Comparison of ENCODE assay signal across 8 mouse cellular contexts in the genomic region with DNA sequence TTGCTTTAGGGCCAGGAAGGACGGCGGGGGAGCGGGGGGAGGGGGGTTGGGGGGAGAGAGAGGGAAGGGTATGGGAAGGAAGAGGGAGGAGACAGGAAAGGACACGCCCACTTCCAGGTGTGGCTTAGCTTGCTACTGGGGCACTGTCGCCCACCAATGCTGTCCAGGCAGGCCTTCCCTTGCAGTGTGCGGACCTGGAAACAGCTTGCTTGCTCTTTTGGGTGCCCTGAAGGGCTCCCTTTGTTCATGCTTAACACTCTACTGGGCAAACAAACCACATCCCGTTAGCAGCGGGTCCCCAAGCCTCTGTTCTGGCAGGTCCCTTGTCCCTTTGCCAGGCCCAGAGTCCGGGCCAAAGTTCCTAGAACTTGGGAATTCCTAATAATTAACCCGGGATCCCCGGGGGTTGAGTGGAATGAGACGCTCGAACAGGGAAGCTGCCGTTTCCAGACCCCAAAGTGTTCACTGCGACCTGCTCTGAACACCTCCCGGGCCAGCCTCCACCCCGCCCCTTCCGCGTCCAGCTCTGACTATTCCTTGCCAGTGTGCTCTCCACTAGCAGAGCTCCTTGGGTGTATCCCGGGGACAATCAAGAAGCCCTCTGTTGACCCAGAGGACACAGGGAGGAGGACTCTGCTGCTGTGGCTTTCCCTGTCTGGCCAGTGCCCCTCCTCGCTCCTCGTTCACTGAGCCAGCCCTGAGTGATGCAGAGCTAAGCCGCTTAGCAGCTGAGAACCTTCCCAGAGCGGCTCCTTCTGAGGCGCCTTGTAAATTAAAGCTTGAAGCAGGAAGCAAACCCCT. TPM values are rescaled to one million over a fixed set of nuclear protein-coding genes. Genes with fewer than 3 reads are reported as not detected.
DNase-seq lines count a peak whose midpoint lies in the region; ATAC-seq lines count a peak whose summit lies in the region.

No protein-coding gene starts in this region.

- H3K9me3 ChIP-seq in hindbrain, embryonic 10.5 days: no peaks in the 10 kb centered on the region
- H3K9me3 ChIP-seq in limb, embryonic 12.5 days: no peaks in the 10 kb centered on the region
- H3K9me3 ChIP-seq in midbrain, embryonic 13.5 days: no peaks in the 10 kb centered on the region

- ATAC-seq in limb, embryonic 12.5 days (ENCODE audit: insufficient number of reproducible peaks, insufficient read depth, low FRiP score, low TSS enrichment, low read depth): peak; percentile 41; the same call in 1 of the 2 replicates
- peak; percentile 66; the same call in 1 of the 2 replicates for ATAC-seq in midbrain, embryonic 13.5 days

- peak overlapping the region; percentile 60 for H3K4me2 ChIP-seq in limb, embryonic 12.5 days
- peak overlapping the region; percentile 50 for H3K4me2 ChIP-seq in midbrain, embryonic 13.5 days (replicated peaks)

- H3K27me3 ChIP-seq in hindbrain, embryonic 10.5 days (ENCODE audit: insufficient read depth, poor library complexity, severe bottlenecking): peaks cover 68% of the 10 kb centered on the region
- H3K27me3 ChIP-seq in limb, embryonic 12.5 days: peaks cover 5% of the 10 kb centered on the region; the same call in 1 of the 2 replicates
- H3K27me3 ChIP-seq in midbrain, embryonic 13.5 days: 0 out of 2 replicates have a peak, but pooled peaks cover 11% of the 10 kb centered on the region

- peak; percentile 43 for DNase-seq in adrenal gland, postnatal 14 days
- DNase-seq in adrenal gland, adult 18-20 months (ENCODE audit: low spot score in 2 of 2): no peak
- peak; percentile 79 for DNase-seq in embryo, embryonic 10.5 days (ENCODE audit: low spot score)
- peak; percentile 57 for DNase-seq in hindbrain, embryonic 10.5 days (ENCODE audit: low spot score)
- peak; percentile 63 to 68 for DNase-seq in thymus, postnatal 36 days
- no peak for DNase-seq in adrenal gland, postnatal 25 days

- peaks cover 48% of the 10 kb centered on the region for H3K4me1 ChIP-seq in hindbrain, embryonic 10.5 days (replicated peaks)
- peaks cover 55% of the 10 kb centered on the region for H3K4me1 ChIP-seq in limb, embryonic 12.5 days (replicated peaks)
- peaks cover 40% of the 10 kb centered on the region for H3K4me1 ChIP-seq in midbrain, embryonic 13.5 days (replicated peaks)

- H3K4me3 ChIP-seq in hindbrain, embryonic 10.5 days: peak overlapping the region; percentile 36
- peak overlapping the region; percentile 27 for H3K4me3 ChIP-seq in limb, embryonic 12.5 days (replicated peaks)
- peak overlapping the region; percentile 24 for H3K4me3 ChIP-seq in midbrain, embryonic 13.5 days (replicated peaks)

- H3K9ac ChIP-seq in limb, embryonic 12.5 days (replicated peaks): peak overlapping the region; percentile 52
- peak overlapping the region; percentile 61 for H3K9ac ChIP-seq in midbrain, embryonic 13.5 days (replicated peaks)

- peak overlapping the region; percentile 82 for H3K27ac ChIP-seq in hindbrain, embryonic 10.5 days
- H3K27ac ChIP-seq in limb, embryonic 12.5 days: peak overlapping the region; percentile 94
- peak overlapping the region; percentile 25; the same call in 1 of the 2 replicates for H3K27ac ChIP-seq in midbrain, embryonic 13.5 days

- WGBS in hindbrain, embryonic 10.5 days: 2% methylated on average over 25 of the region's 25 CpGs
- WGBS in limb, embryonic 12.5 days: 3% methylated on average over 22 of the region's 25 CpGs
- 3% methylated on average over 25 of the region's 25 CpGs for WGBS in midbrain, embryonic 13.5 days

- H3K36me3 ChIP-seq in hindbrain, embryonic 10.5 days: no peaks in the 10 kb centered on the region
- H3K36me3 ChIP-seq in limb, embryonic 12.5 days: no peaks in the 10 kb centered on the region
- no peaks in the 10 kb centered on the region for H3K36me3 ChIP-seq in midbrain, embryonic 13.5 days

RNA-seq across cellular contexts. Expression of gene Adnp, which starts 47.8 kb away (rescaled TPM):
- 48.9 and 51.8 TPM in 2 replicates for total RNA-seq in adrenal gland, postnatal 14 days (2021)
- 10 to 100 TPM; 40.2 to 47.3 TPM for total RNA-seq in adrenal gland, adult 18-20 months (2021)
- 2.3 and 2.7 TPM in 2 replicates for polyA plus RNA-seq in hindbrain, embryonic 10.5 days (2016; fragmentation: Nextera tagmentation; extraction: Ambion mirVana)
- 6.1 and 26.0 TPM in 2 replicates for polyA plus RNA-seq in limb, embryonic 12.5 days (2016; fragmentation: Nextera tagmentation; extraction: Ambion mirVana)
- 2.5 and 5.1 TPM in 2 replicates for polyA plus RNA-seq in midbrain, embryonic 13.5 days (2015; fragmentation: Nextera tagmentation; extraction: Ambion mirVana)
- 61.3 and 81.5 TPM in 2 replicates for total RNA-seq in adrenal gland, postnatal 25 days (2021)

Comparison
In these comparisons a context has a peak if more than half of its experiments do, and no peak if none do; other contexts are left out.
1. DNase-seq: peak in adrenal gland, postnatal 14 days (single experiment), embryo, embryonic 10.5 days (single experiment), hindbrain, embryonic 10.5 days (single experiment) and thymus, postnatal 36 days (2 of 2); none in adrenal gland, adult 18-20 months (0 of 2) and adrenal gland, postnatal 25 days (single experiment).
2. H3K27ac ChIP-seq: peak in every context shown above with its lines; median percentile 94 in limb, embryonic 12.5 days; 82 in hindbrain, embryonic 10.5 days; 25 in midbrain, embryonic 13.5 days.
3. Peak in every context shown above with its lines, with median percentiles within 50 percentile points of each other: H3K4me3 ChIP-seq.